In the genomic region with DNA sequence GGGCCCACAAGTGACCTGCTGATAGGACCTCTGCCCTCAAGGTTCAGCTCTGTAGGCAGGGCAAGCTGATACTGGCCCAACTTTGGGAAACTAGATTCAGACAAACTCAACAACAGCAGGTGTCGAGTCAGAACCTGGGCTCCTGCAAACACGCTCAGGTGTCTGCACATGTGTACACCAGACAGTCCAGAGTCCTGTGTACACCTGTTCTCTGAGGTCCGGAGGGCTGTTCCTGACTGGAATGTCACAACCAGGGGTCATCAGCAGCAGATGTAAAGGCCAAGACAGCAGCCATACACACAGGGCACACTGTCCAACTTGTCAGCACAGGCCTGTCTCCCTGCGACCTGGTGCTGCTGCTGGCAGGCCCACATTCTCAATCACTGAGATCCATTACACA, we compare ENCODE assay signal across 22 mouse cellular contexts. TPM values are rescaled to one million over a fixed set of nuclear protein-coding genes. Genes with fewer than 3 reads are reported as not detected.
DNase-seq lines count a peak whose midpoint lies in the region; ATAC-seq and TF ChIP-seq lines count a peak whose summit lies in the region.
"Had no signal": no experiment of that assay in that cellular context is flagged by ENCODE, and none has a peak within 500 bp of the region (broad histone marks: within the 10 kb centered on the region; RNA-seq: fewer than 3 reads in every experiment).

No protein-coding gene starts in this region.

- no peak overlapping the region for H3K27ac ChIP-seq in heart, embryonic 10.5 days
- no peak overlapping the region for H3K27ac ChIP-seq in liver, embryonic 13.5 days
- no peak overlapping the region for H3K27ac ChIP-seq in liver, embryonic 11.5 days (ENCODE audit: low read depth, low read length)
- H3K27ac ChIP-seq in intestine, postnatal 0 days (ENCODE audit: low read depth, low read length), result 0 out of 2 replicates have a peak overlapping the region, but pooled peaks have one; percentile 21
- H3K27ac ChIP-seq in liver, postnatal 0 days (ENCODE audit: low read depth), result 0 out of 2 replicates have a peak overlapping the region, but pooled peaks have one; percentile 34
- H3K27ac ChIP-seq: embryonic facial prominence, embryonic 12.5 days; forebrain, embryonic 15.5 days; heart, embryonic 15.5 days had no signal

- no peaks in the 10 kb centered on the region for H3K9me3 ChIP-seq in heart, embryonic 10.5 days
- no peaks in the 10 kb centered on the region for H3K9me3 ChIP-seq in liver, embryonic 13.5 days (replicated peaks)
- H3K9me3 ChIP-seq in liver, embryonic 11.5 days (ENCODE audit: control insufficient read depth, low read length), result no peaks in the 10 kb centered on the region
- no peaks in the 10 kb centered on the region for H3K9me3 ChIP-seq in intestine, postnatal 0 days (ENCODE audit: control insufficient read depth)
- no peaks in the 10 kb centered on the region for H3K9me3 ChIP-seq in liver, postnatal 0 days (ENCODE audit: low read length)
- H3K9me3 ChIP-seq: embryonic facial prominence, embryonic 12.5 days; forebrain, embryonic 15.5 days; G1E; heart, embryonic 15.5 days had no signal

- H3K4me3 ChIP-seq in heart, embryonic 10.5 days, result no peak overlapping the region
- H3K4me3 ChIP-seq in liver, embryonic 13.5 days (replicated peaks), result no peak overlapping the region
- no peak overlapping the region for H3K4me3 ChIP-seq in liver, embryonic 11.5 days (ENCODE audit: low read depth, low read length)
- no peak overlapping the region for H3K4me3 ChIP-seq in intestine, postnatal 0 days (ENCODE audit: low read depth, low read length)
- no peak overlapping the region for H3K4me3 ChIP-seq in liver, postnatal 0 days (ENCODE audit: low read depth, low read length)
- H3K4me3 ChIP-seq: embryonic facial prominence, embryonic 12.5 days; forebrain, embryonic 15.5 days; heart, embryonic 15.5 days had no signal

- H3K4me2 ChIP-seq in liver, embryonic 13.5 days, result no peak overlapping the region
- H3K4me2 ChIP-seq in liver, embryonic 11.5 days, result no peak overlapping the region
- no peak overlapping the region for H3K4me2 ChIP-seq in intestine, postnatal 0 days (replicated peaks; ENCODE audit: low read depth)
- no peak overlapping the region for H3K4me2 ChIP-seq in liver, postnatal 0 days (ENCODE audit: low read depth, low read length)
- H3K4me2 ChIP-seq: embryonic facial prominence, embryonic 12.5 days; forebrain, embryonic 15.5 days; heart, embryonic 11.5 days; heart, embryonic 15.5 days had no signal

- no peaks in the 10 kb centered on the region for H3K36me3 ChIP-seq in heart, embryonic 10.5 days
- no peaks in the 10 kb centered on the region for H3K36me3 ChIP-seq in liver, embryonic 13.5 days
- no peaks in the 10 kb centered on the region for H3K36me3 ChIP-seq in liver, embryonic 11.5 days (ENCODE audit: control insufficient read depth, insufficient read depth, low read length)
- no peaks in the 10 kb centered on the region for H3K36me3 ChIP-seq in intestine, postnatal 0 days (ENCODE audit: control insufficient read depth, insufficient read depth)
- no peaks in the 10 kb centered on the region for H3K36me3 ChIP-seq in liver, postnatal 0 days (replicated peaks; ENCODE audit: insufficient read depth, low read length)
- H3K36me3 ChIP-seq: embryonic facial prominence, embryonic 12.5 days; forebrain, embryonic 15.5 days; G1E; heart, embryonic 15.5 days had no signal

- peak; percentile 43; the same call in 1 of the 2 replicates for ATAC-seq in liver, embryonic 13.5 days (ENCODE audit: low read depth)
- ATAC-seq in liver, embryonic 11.5 days (replicated peaks; ENCODE audit: low FRiP score), result no peak
- peak; percentile 69 for ATAC-seq in intestine, postnatal 0 days
- peak; percentile 99 for ATAC-seq in liver, postnatal 0 days
- ATAC-seq: CD4-positive, CD25-positive, alpha-beta regulatory T cell, adult 4 months; forebrain, embryonic 15.5 days had no signal

- no peak for TF ChIP-seq EP300 in liver, postnatal 0 days (IDR thresholded peaks at IDR 0.05; ENCODE audit: low read depth)

- H3K4me1 ChIP-seq in heart, embryonic 10.5 days, result no peaks in the 10 kb centered on the region
- H3K4me1 ChIP-seq in liver, embryonic 13.5 days (replicated peaks), result no peaks in the 10 kb centered on the region
- H3K4me1 ChIP-seq in liver, embryonic 11.5 days (replicated peaks; ENCODE audit: control insufficient read depth, insufficient read depth, low read length), result no peaks in the 10 kb centered on the region
- H3K4me1 ChIP-seq in intestine, postnatal 0 days (replicated peaks; ENCODE audit: control insufficient read depth, insufficient read depth, low read length), result 0 out of 2 replicates have a peak, but pooled peaks cover 3% of the 10 kb centered on the region
- peaks cover 3% of the 10 kb centered on the region; the same call in 1 of the 2 replicates for H3K4me1 ChIP-seq in liver, postnatal 0 days (ENCODE audit: insufficient read depth)
- H3K4me1 ChIP-seq: heart, embryonic 15.5 days had no signal

- H3K27me3 ChIP-seq in heart, embryonic 10.5 days (ENCODE audit: insufficient read depth, poor library complexity, severe bottlenecking), result no peaks in the 10 kb centered on the region
- no peaks in the 10 kb centered on the region for H3K27me3 ChIP-seq in liver, embryonic 13.5 days
- H3K27me3 ChIP-seq in liver, embryonic 11.5 days (replicated peaks; ENCODE audit: control insufficient read depth, insufficient read depth, low read length), result no peaks in the 10 kb centered on the region
- H3K27me3 ChIP-seq in intestine, postnatal 0 days (replicated peaks; ENCODE audit: control insufficient read depth, insufficient read depth, low read length), result no peaks in the 10 kb centered on the region
- no peaks in the 10 kb centered on the region for H3K27me3 ChIP-seq in liver, postnatal 0 days (ENCODE audit: insufficient read depth, low read length)
- H3K27me3 ChIP-seq: embryonic facial prominence, embryonic 12.5 days; forebrain, embryonic 15.5 days; heart, embryonic 15.5 days had no signal

- peak; percentile 43 for DNase-seq in heart, adult 11 months
- no peak for DNase-seq in heart, embryonic 10.5 days (ENCODE audit: low spot score)
- no peak for DNase-seq in liver, embryonic 13.5 days
- DNase-seq in liver, embryonic 11.5 days (ENCODE audit: low spot score), result no peak
- peak; percentile 43 for DNase-seq in liver, postnatal 0 days
- DNase-seq in adipocyte (ENCODE audit: low spot score), result no peak
- no peak for DNase-seq in thymus, postnatal 36 days
- DNase-seq: adrenal gland, postnatal 10 days; B cell, adult 2 months; cerebellum, adult 11 months; cerebellum, adult 8-10 months; cerebellum, postnatal 25 days; gastrocnemius, postnatal 36 days; heart, adult 18-20 months; heart, postnatal 14 days had no signal

- H3K9ac ChIP-seq in liver, embryonic 13.5 days, result no peak overlapping the region
- H3K9ac ChIP-seq in liver, embryonic 11.5 days (ENCODE audit: low read depth, low read length), result no peak overlapping the region
- H3K9ac ChIP-seq in intestine, postnatal 0 days (ENCODE audit: low read depth, low read length), result no peak overlapping the region
- H3K9ac ChIP-seq in liver, postnatal 0 days (replicated peaks), result no peak overlapping the region
- H3K9ac ChIP-seq: embryonic facial prominence, embryonic 12.5 days; forebrain, embryonic 15.5 days; heart, embryonic 15.5 days had no signal

- TF ChIP-seq CTCF in intestine, postnatal 0 days (IDR thresholded peaks at IDR 0.05; ENCODE audit: low read depth), result no peak
- TF ChIP-seq CTCF in liver, postnatal 0 days (IDR thresholded peaks at IDR 0.05; ENCODE audit: low read depth), result no peak

- WGBS in heart, embryonic 10.5 days, result 71% methylated on average over 4 of the region's 4 CpGs
- 57% methylated on average over 4 of the region's 4 CpGs for WGBS in liver, embryonic 13.5 days (ENCODE audit: insufficient replicate concordance)
- 72% methylated on average over 4 of the region's 4 CpGs for WGBS in liver, embryonic 11.5 days
- WGBS in intestine, postnatal 0 days, result 48% methylated on average over 4 of the region's 4 CpGs
- WGBS in liver, postnatal 0 days (ENCODE audit: insufficient replicate concordance), result 64% methylated on average over 4 of the region's 4 CpGs

RNA-seq across cellular contexts. Expression of gene Wnk2, which starts 25.7 kb away (rescaled TPM):
- 0.89 TPM in 2 replicates for polyA plus RNA-seq in heart, embryonic 10.5 days (2016; fragmentation: Nextera tagmentation; extraction: Ambion mirVana)
- 0.03 and 0.09 TPM in 2 replicates for polyA plus RNA-seq in liver, embryonic 13.5 days (2015; fragmentation: Nextera tagmentation; extraction: Ambion mirVana)
- polyA plus RNA-seq in liver, embryonic 11.5 days (2014; fragmentation: Nextera tagmentation; extraction: Ambion mirVana), result 0.34 and 0.45 TPM in 2 replicates
- 1.7 and 2.3 TPM in 2 replicates for polyA plus RNA-seq in intestine, postnatal 0 days (2015; fragmentation: Nextera tagmentation; extraction: Ambion mirVana)
- polyA plus RNA-seq in liver, postnatal 0 days (2015; fragmentation: Nextera tagmentation; extraction: Ambion mirVana), result 0.13 and 0.15 TPM in 2 replicates
- polyA plus RNA-seq: CD4-positive, CD25-positive, alpha-beta regulatory T cell, adult 4 months; G1E had no signal

Comparison
In these comparisons a context has a peak if more than half of its experiments do, and no peak if none do; other contexts are left out.
1. DNase-seq: peak in heart, adult 11 months (single experiment) and liver, postnatal 0 days (single experiment); none in heart, embryonic 10.5 days (single experiment), liver, embryonic 13.5 days (single experiment), liver, embryonic 11.5 days (single experiment), adipocyte (single experiment) and thymus, postnatal 36 days (0 of 2).
2. H3K27ac ChIP-seq: peak in intestine, postnatal 0 days (single experiment) and liver, postnatal 0 days (single experiment); none in heart, embryonic 10.5 days (single experiment), liver, embryonic 13.5 days (single experiment) and liver, embryonic 11.5 days (single experiment).